Mouse (Mus musculus) intestine, embryonic 16.5 days (tissue): ENCODE measurements at regions not wholly inside any gene's neighbourhood (a gene's known extent, or its start where the extent isn't known, plus 50 kb on each side); places are given as distances from the start of the nearest gene placed in this dataset.

Experiments used
- ATAC-seq: fragments of 200-750 bp; cut with Nextera tagmentation; 2 replicates; pipeline ENCODE4 v1.8.0; 2017; ENCODE audit warnings: moderate TSS enrichment, moderate library complexity
- H3K27ac ChIP-seq: fragments of 300-500 bp; sonication (generic); 2 replicates; pipeline ENCODE4 v1.5.1; 2014; ENCODE audit warnings: mild to moderate bottlenecking, low read length
- H3K27me3 ChIP-seq: fragments of 300-500 bp; sonication (generic); replicated peaks from 2 replicates; pipeline ENCODE4 v1.6.1; 2014; ENCODE audit warnings: low read length, control low read depth, mixed read lengths; ENCODE audit not compliant: control insufficient read depth, insufficient read depth
- H3K36me3 ChIP-seq: fragments of 300-500 bp; sonication (generic); 2 replicates; pipeline ENCODE4 v1.6.1; 2014; ENCODE audit warnings: low read length, control low read depth; ENCODE audit not compliant: control insufficient read depth, insufficient read depth
- H3K4me1 ChIP-seq: fragments of 300-500 bp; sonication (generic); 2 replicates; pipeline ENCODE4 v1.6.1; 2014; ENCODE audit warnings: low read length, control low read depth, mixed read lengths; ENCODE audit not compliant: control insufficient read depth, insufficient read depth
- H3K4me2 ChIP-seq: fragments of 300-500 bp; sonication (generic); 2 replicates; pipeline ENCODE4 v1.6.1; 2014; ENCODE audit warnings: low read depth, low read length, control low read depth
- H3K4me3 ChIP-seq: fragments of 300-500 bp; sonication (generic); 2 replicates; pipeline ENCODE4 v1.5.1; 2014; ENCODE audit warnings: mild to moderate bottlenecking, low read length
- H3K9ac ChIP-seq: fragments of 300-500 bp; sonication (generic); 2 replicates; pipeline ENCODE4 v1.6.1; 2014; ENCODE audit warnings: low read depth, low read length
- H3K9me3 ChIP-seq: fragments of 300-500 bp; sonication (generic); 2 replicates; pipeline ENCODE4 v1.6.1; 2016; ENCODE audit warnings: low read length, control low read depth; ENCODE audit not compliant: control insufficient read depth
- WGBS: fragments of 180-500 bp; shearing (Covaris S2); extraction: QIAGEN DNeasy Blood & Tissue Kit; methylation state at CpG from one replicate; pipeline ENCODE4 v1.1.7; 2014; 5-methylcytosine and 5-hydroxymethylcytosine counted together

- Histone ChIP-seq H3K4me2 (peak overlapping the region; percentile 66), H3K9ac (peak overlapping the region; percentile 62), H3K27me3 (no peaks in the 10 kb centered on the region), H3K4me3 (peak overlapping the region; percentile 40), H3K27ac (no peak overlapping the region), H3K9me3 (no peaks in the 10 kb centered on the region), H3K36me3 (no peaks in the 10 kb centered on the region), H3K4me1 (0 out of 2 replicates have a peak, but pooled peaks cover 3% of the 10 kb centered on the region)
- 78% methylated on average over 10 of the region's 10 CpGs for WGBS
- no peak for ATAC-seq
Measured at GRCm38 (mm10) chr13:107167856-107168598, 146.1 kb upstream of the Kif2a start.

GRCm38 (mm10) chr13:107151548-107151947, 129.6 kb upstream of the Kif2a start:
- ATAC-seq = no peak
- no peaks in the 10 kb centered on the region for H3K27me3 ChIP-seq
- H3K9ac ChIP-seq = no peak overlapping the region
- WGBS = 75% methylated on average over 5 of the region's 5 CpGs
- H3K4me3 ChIP-seq = no peak overlapping the region
- H3K4me1 ChIP-seq = no peaks in the 10 kb centered on the region
- no peaks in the 10 kb centered on the region for H3K9me3 ChIP-seq
- no peaks in the 10 kb centered on the region for H3K36me3 ChIP-seq
- H3K4me2 ChIP-seq = no peak overlapping the region
- H3K27ac ChIP-seq = no peak overlapping the region

GRCm38 (mm10) chr13:107141209-107141608, 119.3 kb upstream of the Kif2a start:
- Histone ChIP-seq H3K4me2 (no peak overlapping the region), H3K4me3 (no peak overlapping the region), H3K36me3 (no peaks in the 10 kb centered on the region), H3K9me3 (no peaks in the 10 kb centered on the region), H3K27ac (no peak overlapping the region), H3K27me3 (no peaks in the 10 kb centered on the region), H3K4me1 (no peaks in the 10 kb centered on the region), H3K9ac (no peak overlapping the region)
- no peak for ATAC-seq
- 70% methylated on average over 4 of the region's 4 CpGs for WGBS

- Histone ChIP-seq H3K27ac (no peak overlapping the region), H3K4me3 (no peak overlapping the region), H3K9me3 (no peaks in the 10 kb centered on the region), H3K36me3 (no peaks in the 10 kb centered on the region), H3K4me2 (no peak overlapping the region), H3K9ac (no peak overlapping the region), H3K4me1 (no peaks in the 10 kb centered on the region), H3K27me3 (no peaks in the 10 kb centered on the region)
- no peak for ATAC-seq
Measured at GRCm38 (mm10) chr13:107134125-107134524, 112.2 kb upstream of the Kif2a start.

- no peaks in the 10 kb centered on the region for H3K9me3 ChIP-seq
- H3K9ac ChIP-seq = no peak overlapping the region
- no peaks in the 10 kb centered on the region for H3K36me3 ChIP-seq
- no peak overlapping the region for H3K4me2 ChIP-seq
- 93% methylated on average over 7 of the region's 7 CpGs for WGBS
- no peaks in the 10 kb centered on the region for H3K27me3 ChIP-seq
- no peak overlapping the region for H3K27ac ChIP-seq
- no peak overlapping the region for H3K4me3 ChIP-seq
- H3K4me1 ChIP-seq = no peaks in the 10 kb centered on the region
- ATAC-seq = no peak
Measured at GRCm38 (mm10) chr13:107126636-107127035, 104.7 kb upstream of the Kif2a start.

- no peaks in the 10 kb centered on the region for H3K27me3 ChIP-seq
- no peak overlapping the region for H3K4me2 ChIP-seq
- 58% methylated on average over 8 of the region's 8 CpGs for WGBS
- no peaks in the 10 kb centered on the region for H3K4me1 ChIP-seq
- no peak overlapping the region for H3K27ac ChIP-seq
- H3K4me3 ChIP-seq = no peak overlapping the region
- ATAC-seq = no peak
- no peak overlapping the region for H3K9ac ChIP-seq
- no peaks in the 10 kb centered on the region for H3K36me3 ChIP-seq
- no peaks in the 10 kb centered on the region for H3K9me3 ChIP-seq
Measured at GRCm38 (mm10) chr13:107124130-107124668, 102.3 kb upstream of the Kif2a start.

GRCm38 (mm10) chr13:107113949-107114690, 92.2 kb upstream of the Kif2a start:
- peak; percentile 36; the same call in 1 of the 2 replicates for ATAC-seq
- H3K36me3 ChIP-seq = no peaks in the 10 kb centered on the region
- WGBS = 51% methylated on average over 22 of the region's 22 CpGs

GRCm38 (mm10) chr13:107108045-107108444, 86.1 kb upstream of the Kif2a start:
- H3K27me3 ChIP-seq = no peaks in the 10 kb centered on the region
- H3K27ac ChIP-seq = no peak overlapping the region
- no peak overlapping the region for H3K4me2 ChIP-seq
- H3K4me1 ChIP-seq = no peaks in the 10 kb centered on the region
- ATAC-seq = no peak
- no peaks in the 10 kb centered on the region for H3K9me3 ChIP-seq
- 93% methylated on average over 5 of the region's 5 CpGs for WGBS
- H3K9ac ChIP-seq = no peak overlapping the region
- no peaks in the 10 kb centered on the region for H3K36me3 ChIP-seq
- H3K4me3 ChIP-seq = no peak overlapping the region

More at GRCm38 (mm10) chr13:107113949-107114690, 92.2 kb upstream of the Kif2a start:
- Histone ChIP-seq H3K9ac (no peak overlapping the region), H3K4me2 (peak overlapping the region; percentile 28; the same call in 1 of the 2 replicates), H3K4me1 (no peaks in the 10 kb centered on the region), H3K9me3 (no peaks in the 10 kb centered on the region), H3K27ac (no peak overlapping the region), H3K4me3 (no peak overlapping the region), H3K27me3 (no peaks in the 10 kb centered on the region)

GRCm38 (mm10) chr13:107107572-107107971, 85.6 kb upstream of the Kif2a start:
- Histone ChIP-seq H3K4me2 (no peak overlapping the region), H3K36me3 (no peaks in the 10 kb centered on the region), H3K4me3 (no peak overlapping the region), H3K27ac (no peak overlapping the region), H3K9ac (no peak overlapping the region), H3K9me3 (no peaks in the 10 kb centered on the region), H3K4me1 (no peaks in the 10 kb centered on the region), H3K27me3 (no peaks in the 10 kb centered on the region)
- ATAC-seq = no peak
- whole genome bisulfite sequencing = 55% methylated on average over 9 of the region's 9 CpGs
